Mouse (Mus musculus) gastrocnemius, postnatal 25 days (tissue): ENCODE measurements at regions not wholly inside any gene's neighbourhood (a gene's known extent, or its start where the extent isn't known, plus 50 kb on each side); places are given as distances from the start of the nearest gene placed in this dataset.

Source experiments
- DNase-seq: peaks from one replicate; pipeline ENCODE4 v3.0.0; 2022

- no peak for DNase-seq
Measured at GRCm38 (mm10) chr6:99822471-99822870, 96.3 kb upstream of the Prok2 start.

DNA sequence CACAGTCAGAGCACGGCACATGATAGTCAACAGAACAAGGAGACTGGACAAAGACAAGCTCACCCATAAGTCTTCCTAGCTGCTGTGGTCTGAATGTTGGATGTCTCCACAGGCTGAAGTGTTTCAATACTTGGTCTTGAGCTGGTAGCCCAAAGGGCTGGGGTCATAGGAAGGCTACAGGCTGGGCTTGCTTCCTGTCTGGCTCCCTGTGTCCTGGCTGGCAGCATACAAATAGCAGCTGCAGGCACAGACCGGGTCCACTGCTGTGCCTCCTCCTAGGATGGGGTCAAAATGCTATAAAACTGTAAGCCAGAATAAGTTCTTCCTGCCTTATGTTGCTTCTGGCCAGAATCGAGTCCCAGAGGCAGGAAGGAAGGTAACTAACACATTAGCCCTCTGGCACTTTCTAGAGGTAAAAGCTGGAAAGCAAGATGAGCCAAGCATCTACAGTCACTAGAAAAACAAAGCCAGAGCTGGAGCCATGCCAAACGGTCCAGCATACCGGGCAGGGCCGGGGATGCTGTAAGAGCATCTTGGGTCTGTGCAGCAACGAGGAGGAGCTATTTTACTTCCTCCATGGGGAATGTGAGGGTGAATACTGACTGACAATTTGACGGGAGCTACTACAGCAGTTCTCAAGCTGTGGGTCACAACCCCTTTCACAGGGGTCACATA, 93.2 kb upstream of the Prok2 start:
- no peak for DNase-seq

DNA sequence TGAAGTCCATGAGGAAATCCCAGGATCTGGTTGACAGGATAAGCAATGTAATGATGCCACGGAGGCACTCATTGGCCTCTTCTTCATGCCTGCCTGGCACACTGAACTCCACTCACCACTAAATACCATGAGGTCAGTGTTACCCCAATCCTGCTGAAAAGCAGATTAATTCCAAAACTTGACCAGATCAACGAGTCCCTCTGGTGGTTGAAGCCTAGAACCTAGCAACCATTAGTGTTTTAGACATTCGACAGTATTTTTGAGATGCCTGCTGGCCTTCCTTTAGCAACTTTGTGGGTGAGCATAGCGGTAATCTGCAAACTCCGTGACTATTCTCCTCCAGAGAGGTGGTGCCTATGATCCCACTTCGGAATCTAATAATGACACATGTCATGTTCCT, 92.3 kb upstream of the Prok2 start:
- DNase-seq: no peak

GRCm38 (mm10) chr6:99817245-99817644, 91.1 kb upstream of the Prok2 start:
- DNase-seq: no peak

GRCm38 (mm10) chr6:99813102-99813501, 86.9 kb upstream of the Prok2 start:
- no peak for DNase-seq

DNA sequence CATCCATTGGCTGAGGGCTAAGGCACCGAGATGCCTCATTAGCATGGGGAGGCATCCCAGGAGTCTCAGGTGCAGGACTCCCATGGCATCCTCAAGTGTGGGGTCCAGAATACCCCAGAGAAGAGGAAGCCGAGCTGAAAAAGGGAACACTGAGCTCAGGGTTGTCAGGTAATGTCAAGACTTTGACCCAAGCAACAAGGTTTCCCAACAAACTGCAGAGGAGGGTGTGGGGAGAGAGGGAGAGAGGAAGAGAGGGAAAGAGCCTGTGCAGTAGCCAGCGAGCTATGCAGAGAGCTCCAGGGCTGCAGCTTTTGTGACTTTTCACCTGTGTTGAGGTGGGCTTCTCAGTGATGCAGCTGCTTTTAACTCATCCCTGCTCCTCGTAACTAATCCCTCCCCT, 85.7 kb upstream of the Prok2 start:
- no peak for DNase-seq

GRCm38 (mm10) chr6:99810974-99811798, 85.0 kb upstream of the Prok2 start:
- peak; percentile 72 for DNase-seq

- DNase-seq: no peak
Measured at GRCm38 (mm10) chr6:99804905-99805245, 78.7 kb upstream of the Prok2 start.

DNA sequence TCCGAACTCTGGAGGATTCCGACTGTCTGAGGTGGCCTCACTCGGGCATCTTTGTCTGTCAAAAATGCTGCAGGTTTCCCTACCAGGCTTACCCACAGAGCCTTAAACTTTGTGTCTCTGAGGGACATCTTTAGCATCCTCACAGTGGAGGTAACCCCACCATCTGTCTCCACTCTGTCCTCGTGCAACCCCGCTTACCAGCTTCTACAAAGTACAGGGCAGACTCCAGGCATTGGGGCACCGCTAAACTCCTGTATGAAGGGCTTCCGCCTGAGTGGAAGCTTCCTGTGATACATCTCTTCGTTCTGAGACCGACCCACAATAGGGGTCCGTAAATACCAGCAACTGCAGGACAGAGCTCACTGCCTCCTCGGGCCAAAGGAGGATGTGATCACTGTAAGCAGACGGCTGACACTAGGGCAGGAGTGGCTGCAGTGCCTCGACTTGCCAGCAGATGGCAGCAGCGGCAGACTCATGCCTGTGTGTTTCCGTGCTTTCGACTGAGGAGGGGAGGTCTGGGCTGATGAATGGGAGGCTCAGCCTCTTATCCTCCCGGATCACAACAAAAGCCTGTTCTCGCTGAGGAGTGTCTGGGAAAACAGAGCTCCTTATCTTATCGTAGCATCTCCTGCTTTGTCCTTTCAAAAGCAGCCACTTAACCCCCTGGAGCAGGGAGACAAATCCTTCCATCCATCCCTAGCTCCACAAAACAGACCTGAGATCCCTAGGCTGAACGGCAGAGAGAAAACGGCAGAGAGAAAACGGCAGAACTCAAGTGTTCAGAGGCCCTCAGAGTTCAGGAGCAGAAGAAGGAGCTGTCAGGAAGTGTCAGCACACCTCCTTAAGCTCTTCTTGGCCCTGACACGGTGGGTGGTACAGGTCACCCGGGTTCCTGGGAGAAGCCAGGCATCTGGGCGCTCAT, 78.1 kb upstream of the Prok2 start:
- peak; percentile 63 for DNase-seq

- no peak for DNase-seq
Measured at GRCm38 (mm10) chr6:99800919-99801318, 74.7 kb upstream of the Prok2 start.

DNA sequence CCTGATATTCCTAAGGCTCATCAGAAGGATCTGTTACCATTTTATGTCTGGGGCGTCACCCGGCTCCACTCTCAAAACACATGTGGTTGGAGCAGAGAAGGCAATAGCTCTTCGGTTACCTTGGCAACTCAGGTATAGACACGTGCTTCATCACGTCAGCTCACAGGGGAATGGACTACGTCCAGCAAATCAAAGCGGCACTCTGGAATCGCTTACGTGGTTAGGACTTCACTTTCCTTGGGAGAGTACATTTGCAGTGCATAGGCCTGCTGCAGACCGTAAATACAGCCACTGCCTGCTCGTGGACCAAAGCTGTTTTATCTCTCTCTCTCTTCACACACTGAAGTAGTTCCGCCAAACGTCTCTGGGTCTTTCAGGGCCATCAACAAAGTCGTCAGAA, 74.1 kb upstream of the Prok2 start:
- no peak for DNase-seq

- no peak for DNase-seq
Measured at GRCm38 (mm10) chr6:99796390-99796789, 70.2 kb upstream of the Prok2 start.

- DNase-seq: no peak
Measured at GRCm38 (mm10) chr6:99793546-99793945, 67.4 kb upstream of the Prok2 start.

DNA sequence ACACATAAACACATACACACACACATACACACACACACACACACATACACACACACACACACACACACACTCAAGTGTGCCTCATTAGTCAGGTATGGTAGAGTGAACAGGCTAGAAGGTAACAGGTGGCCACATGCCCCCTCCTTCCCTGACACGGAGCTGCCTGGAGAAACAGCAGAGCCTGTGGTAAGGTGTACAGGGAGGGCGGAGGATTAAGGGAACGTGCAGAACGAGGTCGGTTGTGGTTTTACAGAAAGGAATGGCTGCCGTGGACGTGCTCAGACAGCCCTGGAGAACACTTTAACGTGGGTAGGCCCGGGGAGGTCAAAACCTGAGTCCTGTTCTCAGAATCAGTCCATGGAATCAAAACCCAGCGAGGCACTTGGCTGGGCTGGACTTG, 66.2 kb upstream of the Prok2 start:
- no peak for DNase-seq

DNA sequence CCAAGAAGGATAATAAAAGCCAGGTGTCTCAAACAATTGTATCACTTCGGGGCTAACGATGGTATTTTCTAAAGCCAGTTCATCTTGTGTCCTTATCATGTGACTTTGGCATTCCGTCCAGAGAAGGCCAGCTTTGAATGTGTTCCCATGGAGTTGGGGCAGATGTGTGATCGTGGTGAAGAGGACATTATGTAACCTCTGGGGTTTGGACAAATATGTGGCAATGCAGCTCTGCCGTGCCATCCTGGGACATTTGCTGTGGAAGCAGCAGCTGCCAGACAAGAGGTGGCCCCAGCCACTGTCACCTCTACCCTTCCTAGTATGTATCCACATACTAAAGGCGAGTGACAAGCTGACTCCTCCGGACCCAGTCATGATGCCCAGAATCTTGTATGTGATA, 60.8 kb upstream of the Prok2 start:
- DNase-seq: no peak

DNA sequence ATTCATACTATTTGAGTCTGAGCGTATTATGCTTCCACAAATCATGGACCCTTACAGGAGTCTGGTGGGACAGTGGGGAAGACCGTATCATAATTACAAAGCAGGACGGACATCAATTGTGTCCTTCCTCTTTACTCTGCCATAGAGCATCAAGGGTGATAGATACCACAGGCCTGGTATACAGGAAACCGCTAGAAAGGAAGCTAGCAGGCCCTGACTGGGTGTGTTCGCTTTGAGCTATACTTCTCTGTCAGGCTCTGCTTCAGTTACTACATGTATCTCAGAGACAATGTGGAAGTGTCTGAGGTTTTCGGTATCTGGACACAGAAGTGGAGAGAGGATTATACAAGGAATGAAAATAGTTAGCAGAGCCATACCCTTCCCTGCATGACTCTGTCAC, 59.0 kb upstream of the Prok2 start:
- DNase-seq: no peak

- no peak for DNase-seq
Measured at GRCm38 (mm10) chr6:99784804-99785203, 58.6 kb upstream of the Prok2 start.

- DNase-seq: no peak
Measured at GRCm38 (mm10) chr6:99784285-99784684, 58.1 kb upstream of the Prok2 start.

- DNase-seq: no peak
Measured at GRCm38 (mm10) chr6:99782996-99783395, 56.8 kb upstream of the Prok2 start.
